Mouse (Mus musculus) kidney, adult 2 months (tissue): ENCODE data around the gene Cga. TPM values are rescaled to one million over a fixed set of nuclear protein-coding genes. Genes with fewer than 3 reads are reported as not detected.

Experiments
- DNase-seq: peaks from one replicate; pipeline ENCODE4 v3.0.0; 2021
- H3K27ac ChIP-seq: fragments of 200-500 bp; 2 replicates; pipeline ENCODE4 v1.5.1; 2012; ENCODE audit warnings: low read depth, low read length, control low read depth, inconsistent platforms; ENCODE audit not compliant: insufficient read depth
- H3K27me3 ChIP-seq: fragments of 200-500 bp; replicated peaks from 2 replicates; pipeline ENCODE4 v1.6.1; 2012; ENCODE audit warnings: mild to moderate bottlenecking, moderate library complexity, low read length, inconsistent platforms; ENCODE audit not compliant: control insufficient read depth, insufficient read depth
- H3K36me3 ChIP-seq: fragments of 200-500 bp; 2 replicates; pipeline ENCODE4 v1.6.1; 2012; ENCODE audit warnings: mild to moderate bottlenecking, moderate library complexity, low read length, inconsistent platforms; ENCODE audit not compliant: control insufficient read depth, insufficient read depth
- H3K4me1 ChIP-seq: fragments of 200-500 bp; 2 replicates; pipeline ENCODE4 v1.6.1; 2011; ENCODE audit warnings: low read length; ENCODE audit not compliant: control insufficient read depth, insufficient read depth
- H3K4me3 ChIP-seq: fragments of 200-500 bp; 2 replicates; pipeline ENCODE4 v1.5.1; 2011; ENCODE audit warnings: mild to moderate bottlenecking, low read depth, low read length, control low read depth; ENCODE audit not compliant: insufficient read depth
- CTCF ChIP-seq: fragments of 200-500 bp; conservative IDR thresholded peaks from 2 replicates; pipeline ENCODE4 v1.5.1; 2011; ENCODE audit warnings: low read depth, mild to moderate bottlenecking, control low read depth, low read length, moderate library complexity, mixed read lengths; ENCODE audit not compliant: insufficient read depth, insufficient read length
- POLR2A ChIP-seq: fragments of 200-500 bp; IDR thresholded peaks from one replicate; pipeline ENCODE4 v1.6.1; 2011; ENCODE audit warnings: low read depth, low read length, control low read depth
- WGBS: fragments of 180-500 bp; shearing (Covaris S2); methylation state at CpG from one replicate; pipeline ENCODE4 v1.1.7; 2018; 5-methylcytosine and 5-hydroxymethylcytosine counted together
- polyA plus RNA-seq: library from polyadenylated mRNA; depleted of rRNA; stranded (reverse); fragments of >200 nt; gene quantifications from 2 replicates; pipeline ENCODE4 v1.2.3, GENCODE M21; 2012; rRNA removed

The Cga gene
- not detected in 2 replicates for polyA plus RNA-seq

DNA sequence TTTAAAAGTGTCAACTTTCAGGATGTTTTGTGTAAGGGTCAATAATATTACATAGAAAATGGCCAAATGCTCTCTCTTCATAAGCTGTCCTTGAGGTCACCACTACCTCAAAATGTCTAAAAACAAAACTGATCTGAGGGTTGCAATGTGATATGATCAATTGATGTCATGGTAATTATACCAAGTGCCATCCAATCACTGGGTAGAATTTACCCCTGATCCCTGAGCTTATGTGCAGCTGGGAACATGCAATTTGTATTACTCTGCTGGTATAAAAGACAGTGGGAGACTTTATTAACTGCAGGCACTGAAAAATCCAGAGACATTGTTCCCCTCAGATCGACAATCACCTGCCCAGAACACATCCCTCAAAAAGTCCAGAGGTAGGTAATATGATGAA, at the start of gene Cga:
TSS of gene Cga (plus strand) at position 301 of the 400 bp plus-strand sequence.
- Histone ChIP-seq H3K36me3 (no peaks in the 10 kb centered on the region), H3K27me3 (0 out of 2 replicates have a peak, but pooled peaks cover 2% of the 10 kb centered on the region), H3K4me3 (no peak within 1 kb of the TSS), H3K4me1 (no peaks in the 10 kb centered on the region), H3K27ac (no peak within 1 kb of the TSS)
- no peak for DNase-seq
- WGBS = 84% methylated on average over 1 of the region's 1 CpGs
- TF ChIP-seq CTCF = no peak
- no peak for TF ChIP-seq POLR2A

DNA sequence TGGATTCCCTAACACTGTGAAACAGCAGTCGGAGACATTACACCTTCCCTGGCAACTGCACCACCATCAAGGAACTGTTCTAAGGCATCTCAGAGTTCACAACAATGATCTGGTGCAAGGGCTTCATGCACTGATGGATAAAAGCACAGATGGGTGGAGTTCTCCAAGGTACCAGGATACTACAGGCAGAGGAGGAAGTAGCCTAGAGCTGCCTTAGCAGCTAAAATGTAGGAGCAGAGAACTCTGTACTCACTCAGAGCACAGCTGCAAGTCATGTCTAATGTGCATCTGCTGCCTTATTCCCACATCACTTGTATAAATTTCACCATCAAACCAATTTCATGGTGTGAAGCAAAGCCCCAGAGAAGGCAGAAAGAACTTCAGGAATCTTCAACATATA, 49.7 kb upstream of the Cga start:
- 90% methylated on average over 1 of the region's 1 CpGs for WGBS
- Histone ChIP-seq H3K27me3 (no peaks in the 10 kb centered on the region), H3K4me3 (no peak overlapping the region), H3K4me1 (peaks cover 3% of the 10 kb centered on the region; the same call in 1 of the 2 replicates), H3K27ac (no peak overlapping the region), H3K36me3 (no peaks in the 10 kb centered on the region; the same call in 1 of the 2 replicates)
- TF ChIP-seq POLR2A (no peak), CTCF (no peak)
- no peak for DNase-seq

DNA sequence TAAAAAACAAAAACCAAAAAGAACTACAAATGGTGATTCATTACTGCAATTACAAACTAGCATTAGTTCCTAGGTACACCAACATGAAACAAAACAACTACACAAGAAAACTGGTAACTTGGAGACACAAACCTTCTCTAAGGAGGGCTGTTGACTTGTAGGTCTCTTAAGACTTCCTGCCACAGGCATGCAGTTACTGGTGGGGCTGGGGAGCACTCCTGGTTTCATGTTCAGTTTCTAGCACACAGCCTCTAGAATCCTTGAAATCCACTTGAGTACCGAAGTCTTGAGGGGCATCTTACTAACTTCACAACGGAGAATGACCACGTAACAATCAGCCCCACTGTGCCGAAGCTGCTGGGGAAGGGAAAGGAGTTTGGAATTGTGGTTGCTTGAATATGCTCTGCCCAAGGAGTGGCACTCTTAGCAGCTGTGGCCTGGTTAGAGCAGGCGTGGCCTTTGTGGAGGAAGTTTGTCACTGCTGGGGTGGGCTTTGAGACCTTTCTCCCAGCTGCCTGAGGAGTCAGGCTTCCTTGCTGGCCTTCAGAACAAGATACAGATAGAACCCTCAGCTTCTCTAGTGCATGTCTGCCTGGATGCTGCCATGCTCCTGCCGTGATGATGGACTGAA, 45.8 kb upstream of the Cga start:
- Histone ChIP-seq H3K36me3 (no peaks in the 10 kb centered on the region; the same call in 1 of the 2 replicates), H3K27ac (no peak overlapping the region), H3K4me3 (no peak overlapping the region), H3K27me3 (no peaks in the 10 kb centered on the region), H3K4me1 (peaks cover 2% of the 10 kb centered on the region; the same call in 1 of the 2 replicates)
- no peak for DNase-seq
- TF ChIP-seq CTCF (no peak), POLR2A (no peak)
- WGBS = 90% methylated on average over 6 of the region's 6 CpGs

DNA sequence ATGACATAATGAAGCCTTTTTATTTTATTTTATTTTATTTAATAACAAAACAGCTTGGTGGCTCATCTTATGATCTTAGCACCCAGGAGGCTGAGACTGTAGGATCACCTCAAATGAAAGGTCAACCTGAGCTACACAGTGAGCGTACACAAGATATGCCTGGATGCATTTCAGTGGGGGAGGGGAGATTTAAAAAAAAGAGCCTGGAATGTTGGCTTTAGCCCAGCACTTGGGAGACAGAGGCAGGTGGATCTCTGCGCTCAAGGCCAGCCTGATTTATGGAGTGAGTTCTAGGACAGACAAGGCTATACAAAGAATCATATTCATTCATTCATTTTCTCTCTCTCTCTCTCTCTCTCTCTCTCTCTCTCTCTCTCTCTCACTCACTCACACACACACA, 43.4 kb upstream of the Cga start:
- Histone ChIP-seq H3K36me3 (no peaks in the 10 kb centered on the region; the same call in 1 of the 2 replicates), H3K4me3 (no peak overlapping the region), H3K27ac (no peak overlapping the region), H3K27me3 (no peaks in the 10 kb centered on the region), H3K4me1 (no peaks in the 10 kb centered on the region)
- TF ChIP-seq POLR2A (no peak), CTCF (no peak)
- DNase-seq = peak; percentile 47
- WGBS = 55% methylated on average over 2 of the region's 2 CpGs

DNA sequence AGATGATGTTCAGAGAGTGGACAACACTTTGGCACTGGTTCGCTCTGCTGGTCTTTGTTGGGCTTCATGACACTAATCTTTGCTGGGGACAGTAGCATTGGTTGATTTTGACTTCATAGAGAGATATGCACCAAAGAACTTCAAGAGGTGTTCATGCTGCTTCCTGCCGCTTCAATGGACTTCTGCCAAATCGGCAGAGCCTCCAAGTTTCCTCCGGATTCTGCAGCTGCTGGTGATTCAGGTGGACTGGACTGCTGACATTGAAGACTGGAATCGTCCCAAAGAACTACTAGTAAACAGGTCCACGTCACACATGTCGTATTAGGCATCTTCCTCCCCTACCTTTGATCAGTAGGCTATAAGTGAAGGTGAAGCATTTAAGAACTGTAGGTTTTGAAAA, 41.5 kb upstream of the Cga start:
- peak; percentile 58 for DNase-seq
- no peak overlapping the region for H3K4me3 ChIP-seq
- H3K36me3 ChIP-seq = no peaks in the 10 kb centered on the region; the same call in 1 of the 2 replicates
- H3K27me3 ChIP-seq = no peaks in the 10 kb centered on the region
- H3K4me1 ChIP-seq = no peaks in the 10 kb centered on the region
- no peak overlapping the region for H3K27ac ChIP-seq
- TF ChIP-seq CTCF (no peak), POLR2A (no peak)
- WGBS = 65% methylated on average over 7 of the region's 7 CpGs

DNA sequence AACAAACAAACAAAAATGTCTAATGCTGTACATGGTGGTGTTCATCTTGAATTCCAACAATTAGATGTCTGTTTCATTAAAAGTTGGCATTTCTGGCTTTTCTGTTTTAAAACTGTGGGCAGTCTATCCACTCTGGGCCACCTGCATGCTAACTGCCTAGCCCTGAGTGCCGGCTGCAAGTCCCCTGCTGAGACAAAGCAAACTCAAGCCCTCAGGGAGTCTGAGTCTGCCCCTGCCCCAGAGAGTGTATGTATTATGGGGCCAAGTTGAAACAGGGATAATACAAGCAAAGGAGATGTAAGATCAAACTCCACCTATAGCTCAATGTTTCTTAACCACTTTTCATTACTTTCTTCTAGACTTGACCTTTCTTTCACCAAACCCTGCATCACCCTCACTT, 37.6 kb upstream of the Cga start:
- 28% methylated on average over 1 of the region's 1 CpGs for WGBS
- Histone ChIP-seq H3K4me1 (no peaks in the 10 kb centered on the region), H3K27me3 (no peaks in the 10 kb centered on the region), H3K4me3 (no peak overlapping the region), H3K27ac (no peak overlapping the region), H3K36me3 (no peaks in the 10 kb centered on the region; the same call in 1 of the 2 replicates)
- TF ChIP-seq CTCF = no peak
- TF ChIP-seq POLR2A = no peak
- DNase-seq = no peak

DNA sequence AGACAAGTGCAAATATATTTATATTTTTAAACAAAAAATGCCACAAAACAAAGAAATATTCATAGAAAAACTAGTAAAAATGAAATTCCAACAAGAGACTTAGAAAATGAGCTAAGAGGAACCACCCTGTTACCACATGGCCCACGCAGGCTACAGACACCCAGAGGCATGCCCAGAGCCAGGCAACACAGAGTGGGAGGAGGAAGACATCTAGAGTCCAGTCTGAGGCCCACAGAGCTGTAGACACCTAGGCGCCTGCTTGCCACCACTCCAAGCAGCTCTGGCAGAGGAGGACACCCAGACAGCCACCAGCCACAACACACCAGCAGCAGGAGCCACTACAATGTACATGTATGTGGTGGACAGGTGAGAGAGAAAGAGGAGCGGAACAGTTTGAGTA, 34.7 kb upstream of the Cga start:
- 89% methylated on average over 3 of the region's 3 CpGs for WGBS
- DNase-seq = no peak
- TF ChIP-seq POLR2A = no peak
- TF ChIP-seq CTCF = no peak
- Histone ChIP-seq H3K36me3 (no peaks in the 10 kb centered on the region), H3K4me1 (no peaks in the 10 kb centered on the region), H3K27ac (no peak overlapping the region), H3K4me3 (no peak overlapping the region), H3K27me3 (no peaks in the 10 kb centered on the region)
